Mouse (Mus musculus) bone marrow, adult 2 months (tissue): ENCODE measurements around the gene Palmd.

Experiments
- CTCF ChIP-seq: fragments of 200-500 bp; IDR thresholded peaks from 2 replicates; pipeline ENCODE4 v1.5.1; 2011; ENCODE audit warnings: low read length, control low read depth; ENCODE audit not compliant: control insufficient read depth, insufficient read depth
- POLR2A ChIP-seq: fragments of 200-500 bp; IDR thresholded peaks from 2 replicates; pipeline ENCODE4 v1.6.1; 2011; ENCODE audit warnings: low read depth, mild to moderate bottlenecking, control low read depth, low read length, borderline replicate concordance; ENCODE audit not compliant: control insufficient read depth

GRCm38 (mm10) chr3:116917016-116917415 lies 51.8 kb downstream of the Palmd start:
- no peak for TF ChIP-seq POLR2A
- TF ChIP-seq CTCF = no peak
